Mouse (Mus musculus): ENCODE measurements around the gene Mansc1.
"Not testable (repeated sequence)": the region's sequence is repeated elsewhere in the genome, so short reads cannot be mapped to it uniquely, and the experiment has no call there.

Gene Mansc1

DNA sequence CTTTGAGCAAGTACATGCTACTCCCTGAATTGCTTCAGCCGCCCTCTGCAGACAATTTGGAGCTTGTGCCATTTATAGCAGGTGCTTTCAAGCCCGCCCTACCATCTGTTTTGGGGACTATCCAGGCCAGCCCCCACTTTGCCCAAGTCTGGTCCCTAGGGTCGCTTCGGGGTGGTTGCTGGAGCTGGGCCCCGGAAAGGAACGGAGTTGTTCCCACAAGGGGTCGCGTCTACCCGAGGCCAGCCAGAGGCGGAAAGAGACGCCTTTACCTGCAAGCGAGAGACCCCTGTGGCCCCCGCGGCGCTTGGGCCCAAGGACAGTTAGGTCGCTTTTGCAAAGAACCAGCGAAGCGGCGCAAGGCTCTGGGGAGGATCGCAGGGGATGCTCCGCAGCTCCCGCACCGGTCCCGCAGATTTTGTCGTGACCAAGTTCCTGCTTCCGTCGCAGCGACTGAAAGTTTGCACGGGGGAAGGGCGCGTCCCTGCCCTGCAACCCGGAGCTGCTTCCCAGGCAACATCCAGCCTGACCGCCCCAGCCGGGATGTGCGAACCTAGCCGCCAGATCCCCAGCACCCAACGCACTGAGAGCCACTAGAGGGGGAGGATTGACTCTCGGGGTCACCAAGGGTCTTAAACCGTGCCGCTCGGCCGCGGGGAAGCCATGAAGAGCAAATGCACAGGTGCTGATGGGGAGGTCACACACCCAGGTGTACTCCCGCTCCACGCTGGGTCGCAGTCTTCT is at the start of gene Mansc1:
Mansc1 (minus strand) TSS at position 542 of the 741 bp plus-strand sequence.
- no peak for DNase-seq (ENCODE audit: low read depth, low spot score)

DNA sequence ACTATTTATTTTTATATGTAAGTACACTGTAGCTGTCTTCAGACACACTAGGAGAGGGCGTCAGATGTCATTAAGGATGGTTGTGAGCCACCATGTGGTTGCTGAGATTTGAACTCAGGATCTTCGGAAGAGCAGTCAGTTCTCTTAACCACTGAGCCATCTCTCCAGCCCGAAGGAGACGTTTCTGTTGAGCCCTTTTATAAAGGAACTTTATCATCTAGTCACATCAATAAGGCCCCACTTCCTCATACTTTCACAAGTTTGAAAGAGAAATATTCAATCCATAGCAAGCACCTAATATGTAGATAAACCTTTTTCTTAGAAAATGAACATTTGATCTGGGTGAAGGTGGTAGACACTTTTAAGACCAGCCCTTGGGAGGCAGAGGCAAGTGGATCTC is 47.0 kb upstream of the Mansc1 start:
- not testable (repeated sequence) for DNase-seq (ENCODE audit: low read depth, low spot score)

DNA sequence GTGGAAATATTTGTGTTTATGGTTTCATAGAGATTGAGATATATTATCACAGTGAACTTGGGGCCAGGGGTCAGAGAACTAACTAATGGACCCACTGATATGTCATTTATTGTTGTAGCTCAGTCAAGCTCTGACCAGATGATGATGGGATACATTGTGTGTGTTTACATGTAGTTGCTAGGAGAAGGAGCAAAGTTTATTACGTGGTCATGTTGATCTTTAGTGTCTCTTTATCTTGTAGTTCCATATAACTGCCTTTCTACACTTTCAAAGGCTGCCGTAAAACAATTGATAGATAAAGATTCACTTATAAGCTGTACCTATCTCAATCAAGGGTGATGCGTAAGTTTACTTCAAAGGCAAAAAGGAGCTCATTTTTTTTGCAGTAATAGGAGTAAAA is 45.7 kb upstream of the Mansc1 start:
- DNase-seq (ENCODE audit: low read depth, low spot score): no peak

DNA sequence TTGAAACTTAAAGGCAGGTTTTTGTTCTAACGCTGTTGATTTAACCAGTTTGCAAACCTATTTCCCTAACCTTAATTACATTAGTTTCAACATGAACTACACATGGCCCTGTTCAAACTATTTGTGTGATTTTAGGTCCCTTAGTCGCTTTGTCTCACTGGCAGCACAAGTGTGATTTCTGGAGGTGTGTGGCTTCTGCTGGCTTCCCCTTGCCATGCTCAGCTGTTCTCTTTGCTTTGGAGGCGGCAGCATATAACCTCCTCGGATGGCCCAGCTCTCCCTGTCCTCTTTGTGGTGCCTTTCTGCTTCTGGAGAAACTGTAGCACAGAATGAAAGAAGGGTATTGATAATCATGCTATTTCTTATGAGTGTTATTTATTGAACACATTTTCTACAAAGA is 45.2 kb upstream of the Mansc1 start:
- DNase-seq (ENCODE audit: low read depth, low spot score): no peak

DNA sequence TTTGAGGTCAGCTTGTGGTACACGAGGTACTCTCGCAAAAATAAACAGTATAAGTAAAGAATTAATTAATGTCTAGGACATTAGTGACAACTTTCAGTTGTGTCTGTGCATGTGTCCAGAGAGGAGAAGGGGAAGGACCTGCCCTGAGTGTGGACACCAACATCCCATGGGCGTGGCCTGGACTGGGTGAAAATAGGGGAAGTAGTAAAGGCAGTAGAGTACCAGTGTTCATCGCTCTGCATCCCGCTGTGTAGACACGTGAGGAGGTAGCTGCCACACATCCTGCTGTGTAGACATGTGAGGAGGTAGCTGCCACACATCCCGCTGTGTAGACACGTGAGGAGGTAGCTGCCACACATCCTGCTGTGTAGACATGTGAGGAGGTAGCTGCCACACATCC is 41.4 kb upstream of the Mansc1 start:
- DNase-seq (ENCODE audit: low read depth, low spot score): not testable (repeated sequence)

DNA sequence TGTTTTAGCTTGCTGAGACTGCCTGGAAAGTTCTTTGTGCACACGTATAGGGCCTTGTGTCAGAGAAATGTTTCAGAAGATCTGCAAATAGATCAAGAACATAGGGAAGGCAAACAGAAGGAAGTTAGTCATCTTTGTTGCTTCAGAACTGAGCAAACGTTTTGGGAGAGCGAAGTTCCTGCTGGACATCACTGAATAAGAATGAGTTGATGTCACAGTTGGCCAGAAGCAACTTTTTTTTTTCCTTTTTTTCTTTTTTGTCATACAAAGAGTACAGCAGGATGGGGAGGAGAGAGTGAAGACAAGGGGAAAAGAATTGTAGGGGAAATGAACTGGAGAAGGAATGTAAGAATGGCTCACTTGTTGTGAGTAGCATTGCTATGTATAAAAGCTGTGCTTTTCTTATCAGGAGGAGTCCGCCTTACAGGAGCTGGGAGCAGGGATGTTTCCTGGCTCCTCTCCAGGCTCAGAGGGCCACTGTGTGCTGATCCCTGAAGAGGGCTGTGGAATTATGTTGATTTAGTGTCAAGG is 38.7 kb upstream of the Mansc1 start:
- DNase-seq (ENCODE audit: low read depth, low spot score): no peak

DNA sequence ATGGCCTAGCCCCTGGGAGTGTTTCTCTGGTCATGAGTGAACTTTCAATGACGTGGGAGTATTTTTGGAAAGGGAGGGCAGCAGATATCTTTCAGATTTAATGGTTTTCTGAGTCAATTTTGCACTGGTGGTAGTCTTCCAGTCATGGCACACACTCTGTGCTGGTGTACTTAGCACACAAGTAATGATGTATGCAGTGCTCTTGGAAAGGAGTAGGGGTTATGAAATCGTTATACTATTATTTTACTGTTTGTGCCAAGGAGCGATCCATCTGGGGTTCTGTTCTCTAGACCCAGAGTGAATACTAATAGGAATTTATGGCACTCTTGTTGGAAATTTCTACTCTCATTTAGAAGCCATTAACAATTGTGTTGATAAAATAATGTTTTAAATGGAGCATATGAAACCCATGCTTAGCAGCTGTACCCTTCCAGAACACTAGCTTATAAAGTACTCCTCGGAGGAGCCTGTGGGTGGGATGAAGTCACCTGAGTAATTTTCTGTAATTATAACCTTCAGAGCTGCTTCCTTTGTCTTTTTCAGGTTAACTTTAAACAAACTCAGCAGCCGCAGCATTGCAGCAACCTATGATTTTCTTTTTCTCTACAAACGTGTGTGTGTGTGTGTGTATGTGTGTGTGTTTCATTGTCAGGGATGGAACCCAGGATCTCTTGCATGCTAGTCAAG is 37.0 kb upstream of the Mansc1 start:
- DNase-seq (ENCODE audit: low read depth, low spot score): no peak

DNA sequence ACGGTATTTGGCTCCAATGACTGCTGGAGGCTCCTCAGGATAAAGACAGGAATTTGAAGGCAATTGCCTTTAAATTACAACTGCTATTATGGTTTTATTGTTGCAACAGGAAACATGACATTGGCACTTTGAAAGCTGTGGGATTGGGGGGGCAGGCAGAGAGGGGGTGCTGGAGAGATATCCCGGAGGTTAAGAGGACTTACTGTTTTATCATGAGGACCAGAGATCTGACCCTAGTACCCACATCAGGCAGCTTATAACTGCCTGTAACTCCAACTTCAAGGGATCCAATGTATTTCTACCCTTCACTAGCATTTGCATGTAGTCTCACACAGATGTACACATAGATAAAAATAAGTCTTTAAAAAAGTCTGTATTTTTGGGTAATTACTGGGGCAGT is 36.2 kb upstream of the Mansc1 start:
- DNase-seq (ENCODE audit: low read depth, low spot score): no peak

DNA sequence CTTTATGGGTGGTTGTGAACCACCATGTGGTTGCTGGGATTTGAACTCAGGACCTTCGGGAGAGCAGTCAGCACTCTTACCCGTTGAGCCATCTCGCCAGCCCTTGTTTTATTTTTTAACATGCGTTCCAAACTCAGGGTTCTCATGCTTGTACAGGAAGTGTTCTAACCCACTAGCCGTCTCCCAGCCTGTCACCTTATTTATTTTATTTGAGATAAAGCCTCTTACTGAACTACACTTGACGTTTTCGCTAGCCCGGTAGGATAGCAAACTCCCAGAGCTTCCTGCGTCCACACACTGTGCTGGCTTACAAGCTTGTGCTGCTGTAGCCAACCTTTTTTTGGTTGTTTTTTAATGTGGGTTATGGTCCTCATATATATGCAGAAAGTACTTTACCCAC is 33.5 kb upstream of the Mansc1 start:
- DNase-seq (ENCODE audit: low read depth, low spot score): no peak

DNA sequence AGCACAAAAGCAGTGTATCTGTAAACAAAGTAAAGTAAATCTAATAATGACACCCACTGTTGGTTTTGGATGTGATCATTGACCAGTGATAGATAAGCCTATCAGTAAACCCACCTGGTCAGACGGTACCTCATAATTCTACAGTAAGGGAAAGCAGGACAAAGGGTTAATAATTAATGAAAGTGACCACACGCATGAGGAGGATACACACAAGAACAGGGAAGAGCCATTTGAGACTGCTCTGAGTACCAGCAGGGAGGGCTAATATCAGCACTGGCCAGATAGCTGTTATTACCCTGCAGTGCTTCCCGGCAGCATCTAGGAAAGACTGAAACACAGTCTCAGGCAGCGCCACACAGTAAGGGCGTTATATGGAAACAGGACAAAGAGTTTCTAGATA is 32.3 kb upstream of the Mansc1 start:
- no peak for DNase-seq (ENCODE audit: low read depth, low spot score)

DNA sequence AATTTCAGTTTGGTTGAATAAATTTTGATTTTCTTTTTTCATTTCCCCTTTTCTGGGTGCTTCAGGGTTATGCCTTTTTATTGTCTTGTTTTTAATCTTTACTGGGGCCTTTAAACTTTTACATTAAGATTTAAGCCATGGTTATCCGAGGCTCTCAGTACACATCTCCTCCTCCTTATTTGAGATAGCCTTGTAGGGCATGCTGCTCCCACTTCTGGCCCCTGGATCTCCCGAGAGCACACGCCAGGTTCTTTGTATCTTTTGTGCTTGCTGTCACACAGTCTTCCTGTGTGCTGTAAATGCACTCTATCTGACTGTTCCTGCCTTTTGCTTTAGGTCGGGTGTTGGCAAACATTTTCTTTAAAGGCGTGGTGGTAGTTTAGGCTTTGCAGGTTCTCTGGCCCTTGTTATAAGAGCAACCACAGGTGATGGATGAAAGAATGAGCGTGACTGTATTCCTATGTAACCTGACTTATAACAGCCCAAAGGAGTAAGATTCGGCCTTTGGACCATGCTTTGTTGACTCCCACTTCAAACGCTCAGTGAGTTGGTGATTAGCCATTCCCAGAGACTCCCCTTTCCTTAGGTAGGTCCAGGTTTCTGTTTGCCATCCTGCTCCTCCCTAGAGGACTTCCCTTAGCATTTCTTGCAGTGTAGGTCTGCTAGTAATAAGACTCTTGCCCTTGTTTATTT is 28.6 kb upstream of the Mansc1 start:
- no peak for DNase-seq (ENCODE audit: low read depth, low spot score)

DNA sequence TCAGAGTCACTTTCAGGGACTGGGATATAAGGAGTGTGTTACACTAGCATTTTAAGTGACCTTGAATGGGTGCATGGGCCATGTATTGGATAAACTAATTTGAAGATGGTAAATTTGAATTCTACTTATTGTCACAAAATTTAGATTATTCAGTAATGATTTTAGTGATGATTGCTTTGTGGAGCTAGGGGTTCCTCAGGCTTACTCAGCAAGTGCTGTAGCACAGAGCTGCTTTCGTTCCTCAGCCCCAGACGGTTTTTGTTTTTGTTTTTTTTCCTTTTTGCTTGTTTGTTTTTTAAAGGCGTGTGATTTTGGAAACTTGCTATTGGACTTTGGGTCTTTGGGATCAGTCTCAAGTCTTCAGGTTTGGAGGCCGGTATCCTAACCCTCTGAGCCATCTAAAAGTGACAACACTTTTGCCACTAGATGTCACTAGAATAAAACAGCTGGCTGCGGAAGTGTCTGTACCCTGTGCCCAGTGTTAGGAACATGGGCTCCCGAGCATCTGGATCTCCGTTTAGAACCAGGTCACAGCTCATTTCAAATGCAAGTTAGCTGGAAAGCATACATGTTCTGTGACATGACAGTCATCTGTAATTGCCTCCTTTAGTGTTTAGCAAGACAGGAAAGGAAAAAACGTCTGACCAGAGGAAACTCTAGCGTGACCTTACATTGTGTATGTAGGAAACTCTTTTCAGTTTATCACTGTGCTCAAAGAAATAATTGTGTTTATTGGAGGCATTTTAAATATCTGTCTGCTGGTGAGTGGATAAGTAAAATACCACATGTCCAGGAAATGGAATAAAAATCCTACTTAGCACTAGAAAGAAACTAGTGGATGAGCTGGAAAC is 27.0 kb upstream of the Mansc1 start:
- DNase-seq (ENCODE audit: low read depth, low spot score): no peak

DNA sequence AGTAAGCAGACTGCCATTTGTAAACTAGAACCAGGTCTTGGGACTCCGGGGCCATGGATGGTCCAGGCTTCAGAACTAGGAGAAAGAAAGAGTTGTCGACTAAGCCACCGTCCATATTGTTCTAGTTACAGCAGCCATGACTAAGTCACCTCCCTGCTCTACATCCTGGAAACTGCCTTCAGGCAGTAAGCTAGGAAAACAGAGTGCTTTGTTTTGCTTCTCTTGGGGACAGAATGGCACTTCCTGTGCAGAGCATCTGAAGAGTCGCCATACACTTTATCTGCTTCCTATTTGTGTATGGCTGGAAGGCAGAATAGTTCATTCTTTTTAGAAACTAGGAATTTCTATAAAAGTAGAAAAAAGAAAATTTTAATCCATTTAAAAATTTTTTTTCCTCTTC is 24.2 kb upstream of the Mansc1 start:
- DNase-seq (ENCODE audit: low read depth, low spot score): no peak

DNA sequence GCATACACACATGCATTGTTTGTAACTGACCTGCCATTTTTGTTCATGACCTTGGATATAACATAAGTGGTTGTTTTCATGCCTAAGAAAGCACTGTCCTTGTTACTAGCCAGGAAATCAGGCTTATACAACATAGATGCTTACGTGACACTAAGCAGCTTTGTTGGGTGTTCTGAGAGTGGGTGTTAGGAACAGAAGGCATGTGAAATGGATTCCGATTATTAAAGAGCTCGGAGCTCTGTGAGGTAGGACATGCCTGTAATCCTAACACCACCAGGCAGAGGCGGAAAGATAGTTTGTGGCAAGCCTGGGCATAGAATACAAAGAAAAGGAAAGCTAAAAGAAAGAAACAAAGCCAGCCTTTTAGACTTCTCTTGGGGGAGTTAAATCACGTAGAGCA is 16.1 kb upstream of the Mansc1 start:
- no peak for DNase-seq (ENCODE audit: low read depth, low spot score)

DNA sequence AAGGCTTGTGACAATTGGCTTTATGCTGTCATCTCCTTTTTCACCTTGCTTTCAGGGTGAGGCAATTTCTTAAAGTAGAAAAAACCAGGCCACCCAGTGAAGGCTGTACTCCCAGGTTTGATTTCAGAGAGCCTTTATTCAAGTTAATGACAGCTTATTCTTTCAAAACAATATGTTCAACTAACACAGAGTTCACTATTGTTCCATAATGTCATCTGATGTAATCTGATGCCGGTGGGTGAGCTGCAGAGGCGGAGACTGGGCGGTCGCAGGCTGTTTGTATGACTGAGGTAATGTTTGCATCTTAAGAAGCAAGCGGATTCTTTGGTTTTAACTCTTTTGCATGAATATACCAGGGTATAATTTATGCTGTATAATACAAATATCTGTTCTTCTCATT is 15.3 kb upstream of the Mansc1 start:
- no peak for DNase-seq (ENCODE audit: low read depth, low spot score)

DNA sequence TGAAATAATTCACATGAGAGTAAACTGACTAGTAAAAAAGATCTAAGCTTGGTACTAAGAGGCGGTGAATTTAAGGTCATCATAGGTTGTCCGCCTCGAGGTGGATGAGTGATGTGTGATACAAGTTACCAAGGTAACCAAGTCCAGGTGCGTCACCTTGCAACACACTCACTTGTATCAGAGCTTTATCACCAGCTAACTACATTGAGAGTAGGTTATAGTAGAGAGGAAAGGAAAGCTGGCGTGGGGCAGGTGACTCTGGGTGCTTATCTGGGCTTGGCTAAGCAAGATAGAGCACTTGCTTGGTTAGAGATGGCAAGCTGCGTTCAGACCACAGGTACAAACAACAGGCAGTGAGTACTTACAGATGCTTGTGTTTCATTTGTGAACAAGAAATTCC is 14.5 kb upstream of the Mansc1 start:
- DNase-seq (ENCODE audit: low read depth, low spot score): no peak

DNA sequence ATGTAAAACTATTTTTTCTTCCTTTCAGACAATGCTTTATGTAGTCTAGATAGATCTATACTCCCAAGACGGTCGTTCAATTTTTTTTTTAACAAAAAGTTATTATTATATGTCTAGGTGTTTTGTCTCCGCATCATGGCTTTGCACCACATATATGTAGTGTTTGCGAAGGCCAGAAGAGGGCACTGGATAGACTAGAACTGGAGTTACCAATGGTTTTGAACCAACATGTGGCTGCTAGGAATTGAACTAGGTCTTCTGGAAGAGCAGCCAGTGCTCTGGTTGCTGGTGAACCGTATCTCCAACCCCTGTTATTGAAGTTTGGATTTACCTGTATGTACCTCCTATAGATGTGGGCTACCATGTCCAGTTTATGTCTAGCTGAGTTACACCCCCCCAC is 11.0 kb upstream of the Mansc1 start:
- no peak for DNase-seq (ENCODE audit: low read depth, low spot score)

DNA sequence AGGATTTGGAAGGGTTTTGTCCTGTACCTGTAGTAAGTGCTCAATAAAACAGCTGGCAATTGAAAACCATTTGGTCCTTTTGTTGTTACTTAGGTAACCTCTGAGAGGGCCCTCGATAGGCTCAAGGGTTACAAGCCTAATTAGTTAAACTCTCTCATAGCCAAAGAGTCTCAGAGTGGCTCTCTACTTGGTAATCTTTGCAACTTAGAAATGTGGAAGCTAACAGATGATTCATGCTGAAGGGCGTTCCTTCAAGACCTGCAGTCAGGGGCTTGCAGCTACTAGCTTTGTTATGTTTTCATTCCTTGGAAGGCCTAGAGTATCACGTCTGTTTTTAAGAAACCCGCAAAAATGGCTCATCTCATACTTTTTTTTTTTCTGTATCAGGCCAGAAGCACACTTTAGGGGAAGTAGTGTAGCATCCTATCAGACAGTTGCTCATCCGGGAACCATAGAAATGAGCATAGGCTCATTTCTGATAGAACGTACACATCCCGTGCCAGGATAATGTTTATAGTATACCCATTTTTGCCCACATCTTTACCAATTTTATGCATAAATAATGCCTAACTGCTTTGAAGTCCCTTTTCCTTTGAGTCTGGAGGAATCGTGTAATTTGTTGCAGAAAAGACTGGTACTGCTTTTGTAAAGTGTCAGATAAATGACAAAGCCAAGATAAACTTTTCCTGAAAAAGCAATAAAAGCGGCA is 9.6 kb upstream of the Mansc1 start:
- DNase-seq (ENCODE audit: low read depth, low spot score): peak; percentile 27

DNA sequence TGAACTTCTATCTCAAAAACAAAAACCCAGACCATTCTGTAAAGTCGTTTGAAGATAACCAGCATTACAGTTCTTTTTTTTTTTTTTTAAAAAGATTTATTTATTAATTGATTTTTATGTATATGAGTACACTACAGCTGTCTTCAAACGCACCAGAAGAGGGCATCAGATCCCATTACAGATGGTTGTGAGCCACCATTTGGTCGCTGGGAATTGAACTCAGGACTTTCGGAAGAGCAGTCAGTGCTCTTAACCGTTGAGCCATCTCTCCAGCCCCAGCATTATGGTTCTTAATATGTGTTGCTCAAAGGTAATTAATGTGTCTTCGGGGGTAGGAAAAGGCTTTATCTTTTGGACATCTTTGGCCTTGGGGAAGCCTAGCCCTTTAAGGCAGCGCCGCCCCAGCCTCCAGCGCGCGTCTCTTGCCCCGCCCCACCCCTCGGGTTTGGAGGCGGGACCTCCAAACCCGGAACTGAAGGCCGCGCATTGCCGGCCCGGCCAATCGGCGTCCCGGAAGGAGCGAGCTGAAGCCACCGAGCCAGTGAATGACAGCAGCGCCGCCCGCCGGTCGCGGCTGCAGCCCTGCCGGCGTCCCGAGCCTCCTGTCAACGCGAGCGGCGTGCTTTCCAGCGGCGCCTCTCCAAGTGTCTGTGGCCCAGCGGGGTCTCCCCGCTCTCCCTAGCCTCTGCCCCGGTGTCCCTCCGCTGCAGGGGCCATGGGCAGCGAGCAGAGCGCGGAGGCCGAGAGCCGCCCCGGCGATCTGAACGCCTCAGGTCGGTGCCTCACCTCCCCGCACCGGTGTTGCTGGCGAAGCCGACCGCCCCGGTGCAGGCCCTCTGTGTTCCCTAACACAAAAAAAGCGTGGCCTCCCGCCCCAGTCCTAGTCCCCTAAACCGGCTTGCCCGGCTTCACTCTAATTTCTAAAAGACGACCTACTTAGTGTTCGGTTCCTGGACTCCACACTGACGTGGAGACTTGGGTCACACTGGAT is 8.5 kb upstream of the Mansc1 start:
- DNase-seq (ENCODE audit: low read depth, low spot score): peak; percentile 90

DNA sequence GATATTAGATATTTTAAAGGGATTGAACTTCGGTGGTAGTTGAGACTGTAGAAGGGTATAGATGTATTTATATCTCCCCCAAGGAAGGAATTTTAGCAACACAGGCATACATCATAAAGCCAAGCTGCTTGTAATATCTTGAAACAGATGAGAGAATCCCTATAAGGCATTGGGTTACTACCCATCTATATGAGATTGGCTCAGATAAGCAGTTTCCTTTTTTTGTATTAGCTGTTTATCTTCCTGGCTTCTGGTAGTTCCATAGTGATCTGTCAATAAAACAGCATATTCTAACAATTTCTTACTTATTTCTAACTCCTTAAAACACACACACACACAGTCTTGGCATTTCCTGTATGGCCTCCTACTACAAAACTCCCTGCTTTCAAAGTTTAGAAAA is 7.6 kb upstream of the Mansc1 start:
- no peak for DNase-seq (ENCODE audit: low read depth, low spot score)

Data from c-Kit-negative CD71-positive TER-119-positive erythroid progenitor cells, embryonic 14.5 days (primary cell).